Mouse (Mus musculus) erythroblast, embryonic 14.5 days (primary cell): ENCODE measurements around the gene Stap1. TPM values are rescaled to one million over a fixed set of nuclear protein-coding genes. Genes with fewer than 3 reads are reported as not detected.

Source experiments
- H3K27me3 ChIP-seq: 2 replicates; pipeline ENCODE4 v1.6.1; 2012; ENCODE audit warnings: inconsistent platforms; ENCODE audit not compliant: control insufficient read depth
- H3K36me3 ChIP-seq: 2 replicates; pipeline ENCODE4 v1.6.1; 2012; ENCODE audit warnings: mild to moderate bottlenecking, inconsistent platforms; ENCODE audit not compliant: control insufficient read depth
- H3K4me1 ChIP-seq: 2 replicates; pipeline ENCODE4 v1.6.1; 2012; ENCODE audit warnings: inconsistent platforms; ENCODE audit not compliant: control insufficient read depth
- H3K4me3 ChIP-seq: replicated peaks from 2 replicates; pipeline ENCODE3; 2012; ENCODE audit warnings: moderate library complexity, mild to moderate bottlenecking, inconsistent platforms
- H3K9me3 ChIP-seq: 2 replicates; pipeline ENCODE4 v1.6.1; 2012; ENCODE audit warnings: low read length, inconsistent platforms, mixed read lengths; ENCODE audit not compliant: control insufficient read depth
- GATA1 ChIP-seq: IDR thresholded peaks from 2 replicates; pipeline ENCODE4 v1.6.1; 2012; ENCODE audit warnings: low read length, inconsistent platforms, mixed read lengths
- TAL1 ChIP-seq: IDR thresholded peaks from 3 replicates; pipeline ENCODE4 v1.6.1; 2012; ENCODE audit warnings: low read length, inconsistent platforms, mixed read lengths
- polyA plus RNA-seq: library from polyadenylated mRNA; stranded (reverse); fragments of >175 nt; gene quantifications from 2 replicates; pipeline ENCODE4 v1.2.3, GENCODE M21; 2012

Stap1 gene
- polyA plus RNA-seq, 1 experiment, result not detected

- Histone ChIP-seq H3K4me1 (no peaks in the 10 kb centered on the region), H3K4me3 (no peak overlapping the region), H3K36me3 (peaks cover 10% of the 10 kb centered on the region), H3K27me3 (no peaks in the 10 kb centered on the region), H3K9me3 (no peaks in the 10 kb centered on the region)
- TF ChIP-seq TAL1 (no peak), GATA1 (no peak)
Observed at GRCm38 (mm10) chr5:86113037-86113436, 41.5 kb downstream of the Stap1 start.

GRCm38 (mm10) chr5:86113997-86114396, 42.5 kb downstream of the Stap1 start:
- Histone ChIP-seq H3K27me3 (no peaks in the 10 kb centered on the region), H3K36me3 (peaks cover 17% of the 10 kb centered on the region), H3K4me1 (no peaks in the 10 kb centered on the region), H3K9me3 (no peaks in the 10 kb centered on the region), H3K4me3 (no peak overlapping the region)
- no peak for TF ChIP-seq GATA1
- TF ChIP-seq TAL1, result no peak

- H3K27me3 ChIP-seq, result no peaks in the 10 kb centered on the region
- no peaks in the 10 kb centered on the region for H3K9me3 ChIP-seq
- peaks cover 22% of the 10 kb centered on the region for H3K36me3 ChIP-seq
- H3K4me1 ChIP-seq, result no peaks in the 10 kb centered on the region
- no peak overlapping the region for H3K4me3 ChIP-seq
- TF ChIP-seq TAL1 (no peak), GATA1 (no peak)
Observed at GRCm38 (mm10) chr5:86118457-86119094, 47.0 kb downstream of the Stap1 start.

- Histone ChIP-seq H3K4me1 (no peaks in the 10 kb centered on the region), H3K36me3 (peaks cover 27% of the 10 kb centered on the region)
Observed at GRCm38 (mm10) chr5:86128749-86129148, 57.2 kb downstream of the Stap1 start.

GRCm38 (mm10) chr5:86129828-86130227, 58.3 kb downstream of the Stap1 start:
- H3K4me1 ChIP-seq, result no peaks in the 10 kb centered on the region
- no peak overlapping the region for H3K4me3 ChIP-seq
- no peaks in the 10 kb centered on the region for H3K27me3 ChIP-seq
- H3K36me3 ChIP-seq, result peaks cover 31% of the 10 kb centered on the region
- TF ChIP-seq GATA1 (no peak), TAL1 (no peak)
- H3K9me3 ChIP-seq, result no peaks in the 10 kb centered on the region

More at GRCm38 (mm10) chr5:86128749-86129148, 57.2 kb downstream of the Stap1 start:
- Histone ChIP-seq H3K4me3 (no peak overlapping the region), H3K27me3 (no peaks in the 10 kb centered on the region), H3K9me3 (no peaks in the 10 kb centered on the region)
- TF ChIP-seq GATA1 (no peak), TAL1 (no peak)

Other genes with a start within 250 kb of the Stap1 start
- 0.46 and 0.48 TPM in 2 replicates for gene Cenpc1, start 6.2 kb upstream of the Stap1 start, polyA plus RNA-seq
- gene Uba6, start 101.1 kb downstream of the Stap1 start, polyA plus RNA-seq, result under 0.01 and 0.01 TPM in 2 replicates
- gene Gnrhr, start 126.2 kb downstream of the Stap1 start, polyA plus RNA-seq, result not detected in 2 replicates
- gene Tmprss11c, start 217.6 kb downstream of the Stap1 start, polyA plus RNA-seq, result not detected in 2 replicates